Mouse (Mus musculus): ENCODE results near the gene Zmynd8.

The Zmynd8 gene

GRCm38 (mm10) chr2:165748426-165748825, 150.4 kb downstream of the Zmynd8 start:
- DNase-seq (ENCODE audit: low read depth) = no peak

GRCm38 (mm10) chr2:165747975-165748374, 150.8 kb downstream of the Zmynd8 start:
- no peak for DNase-seq (ENCODE audit: low read depth)

- no peak for DNase-seq (ENCODE audit: low read depth)
Measured at GRCm38 (mm10) chr2:165745306-165746098, 153.3 kb downstream of the Zmynd8 start.

GRCm38 (mm10) chr2:165742210-165742786, 156.5 kb downstream of the Zmynd8 start:
- DNase-seq (ENCODE audit: low read depth) = no peak

GRCm38 (mm10) chr2:165741526-165742050, 157.2 kb downstream of the Zmynd8 start:
- no peak for DNase-seq (ENCODE audit: low read depth)

GRCm38 (mm10) chr2:165740982-165741381, 157.8 kb downstream of the Zmynd8 start:
- DNase-seq (ENCODE audit: low read depth) = no peak

GRCm38 (mm10) chr2:165740381-165740780, 158.4 kb downstream of the Zmynd8 start:
- DNase-seq (ENCODE audit: low read depth) = no peak

- DNase-seq (ENCODE audit: low read depth) = no peak
Measured at GRCm38 (mm10) chr2:165736297-165736696, 162.5 kb downstream of the Zmynd8 start.

Data from c-Kit-positive CD71-positive TER-119-negative erythroid progenitor cells, embryonic 14.5 days (primary cell).